Mouse (Mus musculus) gastrocnemius, postnatal 14 days (tissue): ENCODE data around the gene Stk26. TPM values are rescaled to one million over a fixed set of nuclear protein-coding genes. Genes with fewer than 3 reads are reported as not detected.

ENCODE experiments used
- DNase-seq: peaks from one replicate; pipeline ENCODE4 v3.0.0; 2021; ENCODE audit warnings: mixed read lengths
- intact Hi-C: fragments of 180-260 bp; cut with DNase I; formaldehyde crosslinking; loops from one replicate; pipeline ENCODE4 v1.15.1; 2025; ENCODE audit warnings: low total_unique reads
- long read RNA-seq, 2 experiments: library from polyadenylated mRNA; stranded (forward); transcript quantifications; one replicate each; pipeline ENCODE4 v2.0.0; 2021
- total RNA-seq, 2 experiments: library from RNA; stranded (reverse); gene quantifications; 2 replicates each; pipeline ENCODE4 v1.2.3; 2021

Gene Stk26
- 1 to 10 TPM; 2.3 to 2.7 TPM for total RNA-seq
- long read RNA-seq, experiment 1, result 0 reads
- long read RNA-seq, experiment 2, partial matches to known transcripts, result 1 of 3 reads
- long read RNA-seq, experiment 2, other reads (novel, unspliced or antisense), result 1 of 3 reads

- DNase-seq, result peak; percentile 65
- intact Hi-C loops, result no loop called here
Observed at GRCm38 (mm10) chrX:50840847-50841560, at the start of gene Stk26. Gene Stk26 (plus strand): TSS chrX:50841047.

- no peak for DNase-seq
- intact Hi-C loops, result no loop called here
Observed at GRCm38 (mm10) chrX:50793005-50793680, 47.7 kb upstream of the Stk26 start.

GRCm38 (mm10) chrX:50797798-50798197 lies 43.0 kb upstream of the Stk26 start:
- no peak for DNase-seq
- intact Hi-C loops, result no loop called here

- intact Hi-C loops, result no loop called here
Observed at GRCm38 (mm10) chrX:50798571-50798970, 42.3 kb upstream of the Stk26 start.

GRCm38 (mm10) chrX:50799656-50800188 lies 41.1 kb upstream of the Stk26 start:
- DNase-seq, result no peak

More at GRCm38 (mm10) chrX:50798571-50798970, 42.3 kb upstream of the Stk26 start:
- no peak for DNase-seq

GRCm38 (mm10) chrX:50805654-50806053 lies 35.2 kb upstream of the Stk26 start:
- intact Hi-C loops, result no loop called here
- no peak for DNase-seq

More at GRCm38 (mm10) chrX:50799656-50800188, 41.1 kb upstream of the Stk26 start:
- intact Hi-C loops, result no loop called here

- intact Hi-C loops, result no loop called here
- DNase-seq, result no peak
Observed at GRCm38 (mm10) chrX:50823856-50824255, 17.0 kb upstream of the Stk26 start.

- intact Hi-C loops, result no loop called here
Observed at GRCm38 (mm10) chrX:50835592-50835991, 5.3 kb upstream of the Stk26 start.

GRCm38 (mm10) chrX:50836029-50836691 lies 4.7 kb upstream of the Stk26 start:
- intact Hi-C loops, result no loop called here
- no peak for DNase-seq

More at GRCm38 (mm10) chrX:50835592-50835991, 5.3 kb upstream of the Stk26 start:
- no peak for DNase-seq

- DNase-seq, result peak; percentile 4
- intact Hi-C loops, result no loop called here
Observed at GRCm38 (mm10) chrX:50841587-50841986, 740 bp downstream of the Stk26 start.

GRCm38 (mm10) chrX:50842046-50842445 lies 1.2 kb downstream of the Stk26 start:
- intact Hi-C loops, result no loop called here
- DNase-seq, result no peak

GRCm38 (mm10) chrX:50850428-50851184 lies 9.8 kb downstream of the Stk26 start:
- intact Hi-C loops, result no loop called here
- DNase-seq, result no peak

- intact Hi-C loops, result no loop called here
- no peak for DNase-seq
Observed at GRCm38 (mm10) chrX:50863771-50864170, 22.9 kb downstream of the Stk26 start.

GRCm38 (mm10) chrX:50864734-50865133 lies 23.9 kb downstream of the Stk26 start:
- no peak for DNase-seq
- intact Hi-C loops, result loop anchor here (5.0 kb wide), 1 partner anchor 1673 kb away; no protein-coding TSS in a partner anchor

- no peak for DNase-seq
- intact Hi-C loops, result no loop called here
Observed at GRCm38 (mm10) chrX:50874246-50875002, 33.6 kb downstream of the Stk26 start.

- DNase-seq, result no peak
- intact Hi-C loops, result loop anchor here (10.0 kb wide), 1 partner anchor 203 kb away; no protein-coding TSS in a partner anchor
Observed at GRCm38 (mm10) chrX:50887999-50888398, 47.2 kb downstream of the Stk26 start.

- DNase-seq, result no peak
- intact Hi-C loops, result no loop called here
Observed at GRCm38 (mm10) chrX:50903497-50903896, 62.6 kb downstream of the Stk26 start.

GRCm38 (mm10) chrX:50909915-50910314 lies 69.1 kb downstream of the Stk26 start:
- intact Hi-C loops, result no loop called here
- DNase-seq, result peak; percentile 28
